Mouse (Mus musculus): ENCODE results near the gene Bcl2l11.

GRCm38 (mm10) chr2:128114621-128115020, 11.2 kb upstream of the Bcl2l11 start:
- TF ChIP-seq EP300 (IDR thresholded peaks at IDR 0.05; ENCODE audit: low read depth in 1 of 2, low read length in 2 of 2) (no peak), MAFK (IDR thresholded peaks at IDR 0.05; ENCODE audit: borderline replicate concordance, low read depth, low read length) (no peak), CTCF (IDR thresholded peaks at IDR 0.05 in 2 of 3, conservative IDR thresholded peaks at IDR 0.05 in 1 of 3; ENCODE audit: control insufficient read depth in 1 of 3, insufficient read depth in 1 of 3, low read depth in 2 of 3, low read length in 3 of 3, poor library complexity in 1 of 3, severe bottlenecking in 1 of 3) (no peak), USF2 (IDR thresholded peaks at IDR 0.05; ENCODE audit: borderline replicate concordance in 1 of 2, insufficient read depth in 1 of 2, low read depth in 1 of 2, low read length in 2 of 2) (no peak), HCFC1 (IDR thresholded peaks at IDR 0.05; ENCODE audit: low read depth, low read length) (no peak), POLR2A (IDR thresholded peaks at IDR 0.05; ENCODE audit: control insufficient read depth in 1 of 2, insufficient read depth in 1 of 2, low read depth in 1 of 2, low read length in 2 of 2, poor library complexity in 1 of 2) (no peak), TCF12 (IDR thresholded peaks at IDR 0.05; ENCODE audit: low read depth, low read length) (no peak)
